Mouse (Mus musculus) urinary bladder, postnatal 36 days (tissue): ENCODE measurements around the gene Kdelr3.

Experiments used
- DNase-seq, 2 experiments: peaks; one replicate each; pipeline ENCODE4 v3.0.0; 2022; ENCODE audit warnings: low spot score in 2 of 2, mixed read lengths in 1 of 2

Gene Kdelr3

DNA sequence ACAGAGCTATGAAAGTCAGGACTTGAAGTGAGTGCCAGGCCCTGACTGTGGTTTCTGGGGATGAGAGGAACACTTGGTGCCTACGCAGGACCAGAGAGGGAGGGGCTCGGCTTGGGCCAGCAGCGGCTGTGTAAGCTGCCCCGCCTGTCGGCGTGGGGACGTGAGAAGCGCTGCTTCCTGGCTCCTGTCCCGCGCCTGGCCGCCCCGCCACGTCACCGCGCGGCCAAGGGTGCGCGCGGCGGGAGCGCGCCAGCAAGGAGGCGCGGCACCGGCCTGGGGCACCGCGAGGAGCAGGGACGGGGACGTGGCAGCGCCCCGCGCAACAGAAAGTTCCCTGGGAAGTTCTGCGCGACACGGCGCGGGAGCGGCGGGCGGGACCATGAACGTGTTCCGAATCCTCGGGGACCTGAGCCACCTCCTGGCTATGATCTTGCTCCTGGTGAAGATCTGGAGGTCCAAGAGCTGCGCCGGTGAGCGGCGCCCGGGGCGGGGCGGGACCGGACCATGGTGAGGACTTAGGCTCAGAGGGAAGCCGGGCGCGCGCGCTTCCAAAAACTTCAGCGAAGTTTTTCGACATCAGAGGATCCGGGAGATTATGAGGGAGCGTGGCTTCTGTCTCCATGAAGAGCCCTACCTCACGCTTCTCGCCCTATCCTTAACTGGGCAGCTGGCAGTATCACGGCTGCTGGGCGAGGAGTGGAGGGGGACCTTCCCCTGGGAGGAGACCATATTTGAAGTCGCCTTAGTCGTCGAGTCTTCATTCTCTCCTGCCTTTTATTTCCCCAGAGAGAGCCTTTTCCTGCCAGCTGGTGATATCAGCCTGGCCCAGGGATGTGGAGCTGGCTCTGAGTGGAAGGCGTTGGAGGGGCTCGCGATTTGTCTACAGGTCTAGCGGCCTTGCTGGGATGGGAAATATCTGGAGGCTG lies at the start of gene Kdelr3:
TSS of gene Kdelr3 (plus strand) at position 241 of the 926 bp plus-strand sequence.
- peak; percentile 66 to 79 for DNase-seq

DNA sequence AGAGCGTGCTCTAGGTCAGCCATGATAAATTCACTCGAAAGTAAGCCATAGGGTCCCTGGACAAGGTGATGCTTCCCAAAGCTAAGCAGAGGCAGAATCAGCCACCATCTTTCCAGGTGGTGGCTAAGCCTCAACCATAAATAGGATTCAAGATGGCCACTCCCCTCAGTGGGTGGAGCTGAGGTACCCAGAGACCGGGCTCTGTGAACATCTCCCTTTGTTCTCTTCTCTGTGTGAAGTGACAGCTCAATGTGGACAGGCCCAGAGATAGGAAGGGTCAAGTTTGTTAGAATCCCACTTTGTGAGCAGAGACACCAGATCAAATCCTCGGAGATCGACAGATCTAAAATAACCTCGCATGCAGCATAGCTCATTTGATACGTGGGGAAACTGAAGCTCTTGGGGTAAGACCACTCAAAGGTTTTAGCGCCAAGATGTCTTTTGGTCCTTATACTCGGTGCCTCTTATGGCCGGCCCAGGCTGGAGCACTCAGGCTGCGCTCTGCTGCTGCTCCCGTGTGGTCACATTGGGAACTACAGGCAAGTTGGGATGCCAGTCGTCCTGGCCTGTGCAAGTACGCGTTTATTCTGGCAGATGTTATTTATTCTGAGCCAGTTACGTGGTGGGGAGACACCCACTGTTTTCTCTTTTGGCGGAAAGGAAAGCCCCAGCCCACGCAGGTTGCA lies 49.5 kb upstream of the Kdelr3 start:
- DNase-seq = peak; percentile 83 to 85

- no peak for DNase-seq
Observed at GRCm38 (mm10) chr15:79469577-79469976, 46.6 kb upstream of the Kdelr3 start.

- DNase-seq = no peak
Observed at GRCm38 (mm10) chr15:79470583-79470982, 45.6 kb upstream of the Kdelr3 start.

DNA sequence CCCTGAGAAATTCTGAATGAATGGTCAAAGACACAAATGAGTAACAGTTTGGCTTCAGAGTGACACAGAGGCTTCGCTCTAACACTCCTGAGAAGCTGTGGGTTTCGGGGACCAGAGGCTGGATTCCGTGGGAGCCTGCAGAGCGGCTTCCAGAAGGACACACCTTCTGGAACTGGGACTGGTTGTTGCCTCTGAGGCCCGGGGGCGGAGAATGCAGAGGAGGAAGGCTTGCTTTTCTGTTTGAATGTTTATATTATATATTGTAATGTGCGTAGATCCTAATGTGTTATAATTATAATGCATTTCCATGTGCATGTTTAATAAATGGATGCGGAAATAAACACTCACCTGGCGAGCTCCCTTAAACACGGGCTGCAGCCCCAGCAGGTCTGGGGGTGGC lies 45.1 kb upstream of the Kdelr3 start:
- DNase-seq = no peak

DNA sequence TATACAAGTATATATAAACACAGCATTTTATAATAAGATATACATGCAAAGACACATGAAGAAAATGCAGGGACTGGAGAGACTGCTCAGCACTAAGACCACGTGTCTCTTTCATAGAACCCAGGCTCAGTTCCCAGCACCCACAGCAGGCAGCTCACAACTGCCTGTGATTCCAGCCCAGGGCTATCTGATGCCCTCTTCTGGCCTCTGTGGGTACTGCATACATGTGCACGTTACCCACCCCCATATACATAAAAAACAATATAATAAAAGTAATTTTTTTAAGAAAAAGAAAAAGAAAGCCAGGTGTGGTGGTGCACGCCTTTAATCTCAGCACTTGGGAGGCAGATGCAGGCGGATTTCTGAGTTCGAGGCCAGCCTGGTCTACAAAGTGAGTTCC lies 43.2 kb upstream of the Kdelr3 start:
- DNase-seq = no peak

GRCm38 (mm10) chr15:79473638-79474355 lies 42.4 kb upstream of the Kdelr3 start:
- DNase-seq = no peak

GRCm38 (mm10) chr15:79477227-79477626 lies 39.0 kb upstream of the Kdelr3 start:
- no peak for DNase-seq

DNA sequence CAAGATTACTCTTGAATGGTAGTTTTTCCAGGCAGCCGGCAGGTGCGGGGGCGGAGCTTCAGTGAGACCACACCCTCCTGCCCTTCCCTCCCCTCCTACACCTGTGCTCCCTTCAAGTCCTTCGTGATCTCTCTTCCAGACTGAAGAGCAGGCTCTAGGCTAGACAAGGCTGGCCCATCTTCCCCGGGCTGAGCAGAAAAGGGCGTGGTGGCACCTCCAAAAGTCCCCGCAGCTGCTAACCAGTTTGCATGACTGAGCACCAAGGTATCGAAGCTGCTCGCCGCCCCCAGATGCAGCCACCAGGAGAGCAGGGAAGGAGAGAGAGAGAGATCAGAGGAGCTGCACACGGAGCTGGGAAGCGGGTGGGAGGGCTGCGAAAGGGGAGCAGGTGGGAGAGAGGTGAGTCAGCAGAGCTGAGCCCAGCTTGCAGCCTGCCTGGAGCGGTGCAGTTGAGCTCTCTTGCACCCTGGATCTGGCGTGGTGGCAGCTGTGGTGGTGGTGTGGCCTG lies 35.0 kb upstream of the Kdelr3 start:
- DNase-seq = no peak

GRCm38 (mm10) chr15:79489463-79489862 lies 26.7 kb upstream of the Kdelr3 start:
- DNase-seq = no peak

- DNase-seq = no peak
Observed at GRCm38 (mm10) chr15:79493527-79493926, 22.7 kb upstream of the Kdelr3 start.

DNA sequence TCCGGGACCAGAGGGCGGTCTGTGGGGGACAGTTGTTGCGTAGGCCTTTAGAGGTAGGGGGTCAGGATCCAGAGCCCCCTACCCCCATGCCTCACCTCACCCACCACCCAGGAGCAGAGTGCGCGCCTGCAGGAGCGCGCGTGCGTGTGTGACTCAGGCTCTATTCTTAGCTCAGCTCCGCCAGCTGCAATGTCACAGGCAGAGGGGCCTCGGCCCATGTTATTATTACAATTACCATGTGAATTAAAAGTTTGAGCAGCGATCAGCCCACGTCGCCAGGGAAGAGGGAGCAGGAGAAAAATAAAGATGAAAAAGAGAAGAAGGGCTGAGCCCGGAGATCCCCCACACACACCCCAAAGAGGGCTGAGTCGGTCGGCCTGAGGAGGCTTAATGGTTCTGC lies 16.1 kb upstream of the Kdelr3 start:
- no peak for DNase-seq

DNA sequence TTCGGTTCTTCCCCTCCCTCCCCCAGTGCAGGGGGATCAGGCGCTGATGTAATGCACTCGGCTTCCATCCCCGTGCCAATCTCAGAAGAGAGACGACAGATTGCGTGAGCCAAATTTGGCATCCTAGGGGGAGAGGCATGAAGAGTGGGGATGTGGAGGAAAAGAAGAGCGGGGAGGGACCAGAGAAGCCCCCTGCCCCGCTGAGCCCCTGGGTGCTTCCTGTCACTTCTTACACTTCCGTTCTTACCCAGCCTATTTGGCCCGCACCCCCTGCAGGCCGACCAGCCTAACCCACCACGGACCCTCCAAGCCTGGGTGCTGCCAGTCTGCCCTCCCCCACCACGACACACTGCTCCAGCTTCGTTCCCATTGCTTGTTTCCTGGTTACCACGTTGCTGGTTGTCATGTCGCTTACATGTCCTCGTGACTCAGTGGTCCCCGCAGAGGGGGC lies 13.3 kb upstream of the Kdelr3 start:
- DNase-seq = no peak

DNA sequence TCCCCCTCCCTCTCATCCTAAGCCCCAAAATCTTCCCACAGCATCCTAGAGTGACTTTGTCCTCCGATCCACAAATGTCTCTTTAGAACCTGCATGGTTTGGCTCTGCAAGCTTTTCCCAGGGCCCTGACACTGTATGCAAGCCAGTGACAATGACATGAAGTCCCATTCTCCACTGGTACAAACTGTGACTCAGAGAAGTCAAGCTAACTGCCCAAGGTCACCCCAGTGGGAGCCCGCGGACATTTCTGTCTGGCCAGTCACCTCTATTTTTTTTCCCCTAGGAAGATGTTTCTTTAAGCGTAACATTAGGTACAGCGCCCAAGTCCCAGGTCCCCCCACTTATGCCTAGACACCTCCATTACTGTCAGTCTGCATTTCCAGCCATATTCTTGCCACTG lies 12.8 kb upstream of the Kdelr3 start:
- no peak for DNase-seq

- no peak for DNase-seq
Observed at GRCm38 (mm10) chr15:79504707-79505452, 11.3 kb upstream of the Kdelr3 start, which contains the start of gene Kcnj4. TSS of gene Kcnj4 (minus strand) at chr15:79505241.

GRCm38 (mm10) chr15:79505616-79506283 lies 10.5 kb upstream of the Kdelr3 start:
- peak; percentile 20 to 48 for DNase-seq

- DNase-seq = no peak
Observed at GRCm38 (mm10) chr15:79506460-79506859, 9.8 kb upstream of the Kdelr3 start.

DNA sequence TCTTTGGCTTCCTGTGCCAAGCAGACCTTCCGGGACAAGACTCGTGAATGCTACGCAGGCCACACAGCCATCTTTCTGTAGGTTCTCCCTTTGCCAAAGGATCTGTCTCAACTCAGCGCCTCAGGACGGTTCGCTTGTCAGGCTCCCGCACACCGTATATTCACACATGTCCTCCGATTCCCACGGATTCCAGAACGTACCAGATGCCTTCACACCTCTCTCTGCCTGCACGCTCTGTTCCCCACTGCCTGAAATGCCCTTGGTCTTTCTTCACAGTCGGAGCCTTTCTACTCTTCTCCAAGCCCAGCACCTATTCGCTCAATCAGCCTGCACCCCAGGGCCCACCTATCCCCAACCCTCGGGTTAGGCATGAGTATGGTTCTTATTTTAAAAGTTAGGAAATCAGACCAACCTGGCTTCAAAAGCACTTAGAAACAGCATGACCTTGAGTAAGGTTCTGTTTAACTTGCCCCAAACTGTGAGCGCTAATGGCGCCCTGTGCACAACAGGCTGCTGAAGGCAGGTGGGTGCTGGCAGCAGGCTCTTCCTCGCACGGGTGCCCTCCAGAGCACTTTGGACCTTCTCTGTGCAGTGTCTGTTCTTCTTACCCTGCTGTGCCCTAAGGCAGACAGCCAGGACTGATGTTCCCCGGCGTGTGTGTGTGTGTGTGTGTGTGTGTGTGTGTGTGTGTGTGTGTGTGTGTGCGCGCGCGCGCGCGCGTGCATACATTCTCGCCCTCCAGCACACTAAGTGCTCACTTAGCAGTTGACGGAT lies 9.0 kb upstream of the Kdelr3 start:
- no peak for DNase-seq

DNA sequence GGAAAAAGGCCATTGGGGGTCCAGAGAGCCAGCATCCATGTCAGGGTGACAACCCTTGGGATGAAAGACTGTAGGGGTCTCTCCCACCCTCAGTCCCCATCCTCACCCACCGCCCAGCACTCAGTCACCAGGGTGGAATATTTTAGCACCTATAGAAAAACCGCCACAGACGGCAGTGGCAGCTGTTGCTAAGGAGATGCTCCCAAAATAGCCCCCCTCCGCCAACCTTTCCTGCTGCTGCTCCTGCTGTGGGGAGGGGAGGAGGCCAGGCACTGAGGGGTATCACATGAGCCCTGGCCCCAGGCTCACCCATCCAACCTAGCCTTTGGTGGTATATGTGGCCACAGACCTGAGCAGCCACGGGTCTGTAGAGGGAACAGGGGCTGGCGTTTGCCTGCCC lies 6.2 kb upstream of the Kdelr3 start:
- no peak for DNase-seq

- DNase-seq = no peak
Observed at GRCm38 (mm10) chr15:79510425-79510824, 5.8 kb upstream of the Kdelr3 start.
